9 mouse cellular contexts compared by ENCODE assay signal in genomic region chr4:126150949-126151320, GRCm38 (mm10). TPM values are rescaled to one million over a fixed set of nuclear protein-coding genes. Genes with fewer than 3 reads are reported as not detected.
DNase-seq lines count a peak whose midpoint lies in the region; ATAC-seq and TF ChIP-seq lines count a peak whose summit lies in the region.
"Had no signal": no experiment of that assay in that cellular context is flagged by ENCODE, and none has a peak within 500 bp of the region (broad histone marks: within the 10 kb centered on the region; RNA-seq: fewer than 3 reads in every experiment).

No protein-coding gene starts in this region.

- intact Hi-C loops in left cerebral cortex, postnatal 4 days (cut with DNase I) = no loop called here

- peaks cover 62% of the 10 kb centered on the region for H3K4me1 ChIP-seq in heart, embryonic 15.5 days (replicated peaks)
- H3K4me1 ChIP-seq in ES-Bruce4 (ENCODE audit: control insufficient read depth, insufficient read depth, low read length) = no peaks in the 10 kb centered on the region
- H3K4me1 ChIP-seq in embryonic facial prominence, embryonic 14.5 days (ENCODE audit: control insufficient read depth, insufficient read depth, low read length) = peaks cover 37% of the 10 kb centered on the region
- H3K4me1 ChIP-seq in liver, adult 2 months (ENCODE audit: control insufficient read depth, insufficient read depth, low read length) = peaks cover 6% of the 10 kb centered on the region; the same call in 1 of the 2 replicates
- H3K4me1 ChIP-seq in midbrain, embryonic 13.5 days (replicated peaks) = peaks cover 23% of the 10 kb centered on the region

- 0 out of 2 replicates have a peak, but pooled peaks cover 5% of the 10 kb centered on the region for H3K27me3 ChIP-seq in heart, embryonic 15.5 days
- no peaks in the 10 kb centered on the region for H3K27me3 ChIP-seq in ES-Bruce4 (ENCODE audit: control insufficient read depth, insufficient read depth, low read length, poor library complexity, severe bottlenecking)
- H3K27me3 ChIP-seq in embryonic facial prominence, embryonic 14.5 days (replicated peaks; ENCODE audit: control insufficient read depth, insufficient read depth, low read length) = no peaks in the 10 kb centered on the region
- H3K27me3 ChIP-seq in liver, adult 2 months (ENCODE audit: control insufficient read depth, insufficient read depth, low read length) = no peaks in the 10 kb centered on the region
- peaks cover 63% of the 10 kb centered on the region for H3K27me3 ChIP-seq in midbrain, embryonic 13.5 days

- peak overlapping the region; percentile 67; the same call in 1 of the 2 replicates for H3K4me2 ChIP-seq in heart, embryonic 15.5 days
- H3K4me2 ChIP-seq in embryonic facial prominence, embryonic 14.5 days (ENCODE audit: low read depth, low read length) = peak overlapping the region; percentile 84
- no peak overlapping the region for H3K4me2 ChIP-seq in midbrain, embryonic 13.5 days (replicated peaks)

- no peak for DNase-seq in heart, adult 8-10 months (ENCODE audit: low spot score)
- DNase-seq in embryonic facial prominence, embryonic 14.5 days (ENCODE audit: low spot score) = no peak
- no peak for DNase-seq in liver, adult 2 months (ENCODE audit: extremely low read depth, low read depth, low spot score)
- DNase-seq in left cerebral cortex, postnatal 4 days = no peak
- no peak for DNase-seq in thymus, postnatal 25 days
- DNase-seq: thymus, postnatal 4 days had no signal

- H3K9me3 ChIP-seq in heart, embryonic 15.5 days (replicated peaks) = no peaks in the 10 kb centered on the region
- H3K9me3 ChIP-seq in ES-Bruce4 (replicated peaks; ENCODE audit: control insufficient read depth, insufficient read depth, low read length, poor library complexity, severe bottlenecking) = no peaks in the 10 kb centered on the region
- H3K9me3 ChIP-seq in embryonic facial prominence, embryonic 14.5 days (ENCODE audit: control insufficient read depth, low read length) = no peaks in the 10 kb centered on the region
- H3K9me3 ChIP-seq in midbrain, embryonic 13.5 days = no peaks in the 10 kb centered on the region

- H3K36me3 ChIP-seq in heart, embryonic 15.5 days = no peaks in the 10 kb centered on the region
- H3K36me3 ChIP-seq in ES-Bruce4 (ENCODE audit: control insufficient read depth, insufficient read depth, low read length, poor library complexity, severe bottlenecking) = no peaks in the 10 kb centered on the region
- peaks cover 22% of the 10 kb centered on the region for H3K36me3 ChIP-seq in embryonic facial prominence, embryonic 14.5 days (ENCODE audit: control insufficient read depth, insufficient read depth, low read length)
- H3K36me3 ChIP-seq in liver, adult 2 months (ENCODE audit: control insufficient read depth, insufficient read depth, low read length) = no peaks in the 10 kb centered on the region
- no peaks in the 10 kb centered on the region for H3K36me3 ChIP-seq in midbrain, embryonic 13.5 days

- 0 out of 2 replicates have a peak overlapping the region, but pooled peaks have one; percentile 64 for H3K4me3 ChIP-seq in heart, embryonic 15.5 days
- H3K4me3 ChIP-seq in ES-Bruce4 (ENCODE audit: low read depth, low read length) = peak overlapping the region; percentile 25; the same call in 1 of the 2 replicates
- peak overlapping the region; percentile 68 for H3K4me3 ChIP-seq in embryonic facial prominence, embryonic 14.5 days (ENCODE audit: low read depth, low read length)
- no peak overlapping the region for H3K4me3 ChIP-seq in liver, adult 2 months (ENCODE audit: insufficient read depth, low read depth, low read length)
- H3K4me3 ChIP-seq in midbrain, embryonic 13.5 days (replicated peaks) = no peak overlapping the region

- TF ChIP-seq CTCF in ES-Bruce4 (IDR thresholded peaks at IDR 0.05; ENCODE audit: low read depth, low read length) = no peak
- no peak for TF ChIP-seq CTCF in liver, adult 2 months (IDR thresholded peaks at IDR 0.05; ENCODE audit: low read depth, low read length)

- H3K27ac ChIP-seq in heart, embryonic 15.5 days = peak overlapping the region; percentile 86
- H3K27ac ChIP-seq in ES-Bruce4 (ENCODE audit: insufficient read depth, low read length) = peak overlapping the region; percentile 49
- H3K27ac ChIP-seq in embryonic facial prominence, embryonic 14.5 days (replicated peaks; ENCODE audit: low read depth, low read length) = peak overlapping the region; percentile 85
- H3K27ac ChIP-seq in liver, adult 2 months (replicated peaks; ENCODE audit: insufficient read depth, low read depth, low read length) = peak overlapping the region; percentile 40
- no peak overlapping the region for H3K27ac ChIP-seq in midbrain, embryonic 13.5 days

- no peak overlapping the region for H3K9ac ChIP-seq in heart, embryonic 15.5 days
- no peak overlapping the region for H3K9ac ChIP-seq in ES-Bruce4 (ENCODE audit: low read depth, poor library complexity, severe bottlenecking)
- H3K9ac ChIP-seq in embryonic facial prominence, embryonic 14.5 days (ENCODE audit: low read depth, low read length) = peak overlapping the region; percentile 45; the same call in 1 of the 2 replicates
- no peak overlapping the region for H3K9ac ChIP-seq in liver, adult 2 months (ENCODE audit: low read depth, low read length)
- H3K9ac ChIP-seq in midbrain, embryonic 13.5 days (replicated peaks) = no peak overlapping the region

- no peak for TF ChIP-seq POLR2A in ES-Bruce4 (IDR thresholded peaks at IDR 0.05; ENCODE audit: insufficient read depth, low read length)
- TF ChIP-seq POLR2A in liver, adult 2 months (IDR thresholded peaks at IDR 0.05; ENCODE audit: extremely low read depth, insufficient read depth, low read length) = no peak

- no peaks in the 10 kb centered on the region for H3K79me2 ChIP-seq in liver, adult 2 months (ENCODE audit: control insufficient read depth, insufficient read depth, low read length)

- no peak for TF ChIP-seq EP300 in ES-Bruce4 (IDR thresholded peaks at IDR 0.05; ENCODE audit: insufficient read depth, low read depth, low read length)

- ATAC-seq in heart, embryonic 15.5 days (replicated peaks; ENCODE audit: insufficient number of reproducible peaks, insufficient read depth, low FRiP score, low read depth) = no peak
- ATAC-seq in embryonic facial prominence, embryonic 14.5 days (ENCODE audit: low read depth) = no peak
- ATAC-seq in midbrain, embryonic 13.5 days = no peak

- 56% methylated on average over 6 of the region's 6 CpGs for WGBS in heart, embryonic 15.5 days
- 41% methylated on average over 6 of the region's 6 CpGs for whole genome bisulfite sequencing in embryonic facial prominence, embryonic 14.5 days
- 77% methylated on average over 6 of the region's 6 CpGs for WGBS in liver, adult 2 months
- 68% methylated on average over 6 of the region's 6 CpGs for WGBS in midbrain, embryonic 13.5 days

RNA-seq across cellular contexts. Expression of gene Eva1b, which starts 3.4 kb away (rescaled TPM):
- 28.0 and 37.7 TPM in 2 replicates for polyA plus RNA-seq in heart, embryonic 15.5 days (2015; fragmentation: Nextera tagmentation; extraction: Ambion mirVana)
- total RNA-seq in heart, adult 8-10 months (2022) = 10 to 100 TPM in 1 of 4 experiments, 1 to 10 TPM in 3; 7.3 to 12.4 (median 9.0) TPM
- 13.6 and 15.9 TPM in 2 replicates for polyA plus RNA-seq in ES-Bruce4 (2011; ENCODE audit: insufficient read depth, insufficient read length, low read depth, missing spikeins)
- polyA plus RNA-seq in embryonic facial prominence, embryonic 14.5 days (2014; fragmentation: Nextera tagmentation; extraction: Ambion mirVana) = 78.9 and 81.7 TPM in 2 replicates
- 8.0 and 9.5 TPM in 2 replicates for total RNA-seq in liver, adult 2 months (2014; rRNA removed)
- polyA plus RNA-seq in liver, adult 2 months (2012; rRNA removed) = 15.8 and 18.1 TPM in 2 replicates
- 1 to 10 TPM; 6.3 to 7.2 TPM for total RNA-seq in left cerebral cortex, postnatal 4 days (2021)
- polyA plus RNA-seq in midbrain, embryonic 13.5 days (2015; fragmentation: Nextera tagmentation; extraction: Ambion mirVana) = 10.3 and 12.9 TPM in 2 replicates

RNA-seq across cellular contexts. Expression of gene Sh3d21, which starts 12.4 kb away (rescaled TPM):
- 3.3 and 4.1 TPM in 2 replicates for polyA plus RNA-seq in heart, embryonic 15.5 days (2015; fragmentation: Nextera tagmentation; extraction: Ambion mirVana)
- total RNA-seq in heart, adult 8-10 months (2022) = 1 to 10 TPM; 1.6 to 2.2 (median 2.1) TPM
- 5.5 and 6.0 TPM in 2 replicates for polyA plus RNA-seq in ES-Bruce4 (2011; ENCODE audit: insufficient read depth, insufficient read length, low read depth, missing spikeins)
- polyA plus RNA-seq in embryonic facial prominence, embryonic 14.5 days (2014; fragmentation: Nextera tagmentation; extraction: Ambion mirVana) = 7.8 and 7.9 TPM in 2 replicates
- 0.54 and 0.65 TPM in 2 replicates for total RNA-seq in liver, adult 2 months (2014; rRNA removed)
- polyA plus RNA-seq in liver, adult 2 months (2012; rRNA removed) = 0.26 and 0.55 TPM in 2 replicates
- total RNA-seq in left cerebral cortex, postnatal 4 days (2021) = 1 to 10 TPM in 1 of 2 experiments, under 1 TPM in 1; 0.58 to 1.3 TPM
- polyA plus RNA-seq in midbrain, embryonic 13.5 days (2015; fragmentation: Nextera tagmentation; extraction: Ambion mirVana) = 0.55 and 1.0 TPM in 2 replicates

RNA-seq across cellular contexts. Expression of gene Stk40, which starts 47.2 kb away (rescaled TPM):
- polyA plus RNA-seq in heart, embryonic 15.5 days (2015; fragmentation: Nextera tagmentation; extraction: Ambion mirVana) = 20.6 and 27.2 TPM in 2 replicates
- 10 to 100 TPM; 37.8 to 61.9 (median 52.4) TPM for total RNA-seq in heart, adult 8-10 months (2022)
- polyA plus RNA-seq in ES-Bruce4 (2011; ENCODE audit: insufficient read depth, insufficient read length, low read depth, missing spikeins) = 36.4 and 37.5 TPM in 2 replicates
- 26.8 and 32.1 TPM in 2 replicates for polyA plus RNA-seq in embryonic facial prominence, embryonic 14.5 days (2014; fragmentation: Nextera tagmentation; extraction: Ambion mirVana)
- total RNA-seq in liver, adult 2 months (2014; rRNA removed) = 6.5 and 10.8 TPM in 2 replicates
- 22.5 and 22.9 TPM in 2 replicates for polyA plus RNA-seq in liver, adult 2 months (2012; rRNA removed)
- 10 to 100 TPM; 23.7 to 25.0 TPM for total RNA-seq in left cerebral cortex, postnatal 4 days (2021)
- 35.7 and 37.0 TPM in 2 replicates for polyA plus RNA-seq in midbrain, embryonic 13.5 days (2015; fragmentation: Nextera tagmentation; extraction: Ambion mirVana)

RNA-seq across cellular contexts. Expression of gene Thrap3, which starts 51.6 kb away (rescaled TPM):
- polyA plus RNA-seq in heart, embryonic 15.5 days (2015; fragmentation: Nextera tagmentation; extraction: Ambion mirVana) = 129 and 149 TPM in 2 replicates
- total RNA-seq in heart, adult 8-10 months (2022) = 100 to 1,000 TPM; 112 to 128 (median 121) TPM
- 456 and 495 TPM in 2 replicates for polyA plus RNA-seq in ES-Bruce4 (2011; ENCODE audit: insufficient read depth, insufficient read length, low read depth, missing spikeins)
- polyA plus RNA-seq in embryonic facial prominence, embryonic 14.5 days (2014; fragmentation: Nextera tagmentation; extraction: Ambion mirVana) = 185 and 198 TPM in 2 replicates
- 74.3 and 78.6 TPM in 2 replicates for total RNA-seq in liver, adult 2 months (2014; rRNA removed)
- polyA plus RNA-seq in liver, adult 2 months (2012; rRNA removed) = 25.6 and 29.1 TPM in 2 replicates
- 100 to 1,000 TPM; 165 TPM for total RNA-seq in left cerebral cortex, postnatal 4 days (2021)
- polyA plus RNA-seq in midbrain, embryonic 13.5 days (2015; fragmentation: Nextera tagmentation; extraction: Ambion mirVana) = 174 and 180 TPM in 2 replicates

RNA-seq across cellular contexts. Expression of gene Lsm10, which starts 54.5 kb away (rescaled TPM):
- 42.2 and 43.2 TPM in 2 replicates for polyA plus RNA-seq in heart, embryonic 15.5 days (2015; fragmentation: Nextera tagmentation; extraction: Ambion mirVana)
- total RNA-seq in heart, adult 8-10 months (2022) = 10 to 100 TPM; 17.3 to 19.5 (median 18.4) TPM
- polyA plus RNA-seq in ES-Bruce4 (2011; ENCODE audit: insufficient read depth, insufficient read length, low read depth, missing spikeins) = 25.4 and 28.8 TPM in 2 replicates
- polyA plus RNA-seq in embryonic facial prominence, embryonic 14.5 days (2014; fragmentation: Nextera tagmentation; extraction: Ambion mirVana) = 52.0 and 54.1 TPM in 2 replicates
- 20.0 and 30.0 TPM in 2 replicates for total RNA-seq in liver, adult 2 months (2014; rRNA removed)
- polyA plus RNA-seq in liver, adult 2 months (2012; rRNA removed) = 28.4 TPM in 2 replicates
- 10 to 100 TPM; 23.9 to 25.3 TPM for total RNA-seq in left cerebral cortex, postnatal 4 days (2021)
- 45.9 and 52.1 TPM in 2 replicates for polyA plus RNA-seq in midbrain, embryonic 13.5 days (2015; fragmentation: Nextera tagmentation; extraction: Ambion mirVana)

Comparison
In these comparisons a context has a peak if more than half of its experiments do, and no peak if none do; other contexts are left out.
1. H3K4me3 ChIP-seq: peak in heart, embryonic 15.5 days (single experiment), ES-Bruce4 (single experiment) and embryonic facial prominence, embryonic 14.5 days (single experiment); none in liver, adult 2 months (single experiment) and midbrain, embryonic 13.5 days (single experiment).